Mouse (Mus musculus) kidney, embryonic 15.5 days (tissue): ENCODE results near the gene Kalrn. TPM values are rescaled to one million over a fixed set of nuclear protein-coding genes. Genes with fewer than 3 reads are reported as not detected.

Source experiments
- ATAC-seq: fragments of 200-750 bp; cut with Nextera tagmentation; replicated peaks from 2 replicates; pipeline ENCODE4 v1.8.0; 2017; ENCODE audit warnings: moderate TSS enrichment; ENCODE audit not compliant: low FRiP score
- H3K27ac ChIP-seq: fragments of 300-500 bp; sonication (generic); 2 replicates; pipeline ENCODE4 v1.5.1; 2015; ENCODE audit warnings: mild to moderate bottlenecking, inconsistent platforms
- H3K27me3 ChIP-seq: fragments of 300-500 bp; sonication (generic); 2 replicates; pipeline ENCODE4 v1.6.1; 2015; ENCODE audit warnings: inconsistent platforms
- H3K36me3 ChIP-seq: fragments of 300-500 bp; sonication (generic); 2 replicates; pipeline ENCODE4 v1.6.1; 2015; ENCODE audit warnings: inconsistent platforms
- H3K4me1 ChIP-seq: fragments of 300-500 bp; sonication (generic); 2 replicates; pipeline ENCODE4 v1.6.1; 2015; ENCODE audit warnings: inconsistent platforms
- H3K4me2 ChIP-seq: fragments of 300-500 bp; sonication (generic); 2 replicates; pipeline ENCODE4 v1.6.1; 2015; ENCODE audit warnings: moderate library complexity, mild to moderate bottlenecking, inconsistent platforms
- H3K4me3 ChIP-seq: fragments of 300-500 bp; sonication (generic); replicated peaks from 2 replicates; pipeline ENCODE4 v1.5.1; 2015; ENCODE audit warnings: mild to moderate bottlenecking, inconsistent platforms
- H3K9ac ChIP-seq: fragments of 300-500 bp; sonication (generic); 2 replicates; pipeline ENCODE4 v1.6.1; 2015; ENCODE audit warnings: mild to moderate bottlenecking, inconsistent platforms
- H3K9me3 ChIP-seq: fragments of 300-500 bp; sonication (generic); replicated peaks from 2 replicates; pipeline ENCODE4 v1.6.1; 2016; ENCODE audit warnings: inconsistent platforms
- WGBS: fragments of 180-500 bp; shearing (Covaris S2); methylation state at CpG from one replicate; pipeline ENCODE4 v1.1.7; 2015; ENCODE audit warnings: mixed read lengths; 5-methylcytosine and 5-hydroxymethylcytosine counted together
- polyA plus RNA-seq: library from polyadenylated mRNA; unstranded; fragments of >200 nt; fragmentation: Nextera tagmentation; extraction: Ambion mirVana; gene quantifications from 2 replicates; pipeline ENCODE4 v1.2.1, GENCODE M21; 2015

The Kalrn gene
- polyA plus RNA-seq, 1 experiment from 2014 or later, result 15.8 TPM

DNA sequence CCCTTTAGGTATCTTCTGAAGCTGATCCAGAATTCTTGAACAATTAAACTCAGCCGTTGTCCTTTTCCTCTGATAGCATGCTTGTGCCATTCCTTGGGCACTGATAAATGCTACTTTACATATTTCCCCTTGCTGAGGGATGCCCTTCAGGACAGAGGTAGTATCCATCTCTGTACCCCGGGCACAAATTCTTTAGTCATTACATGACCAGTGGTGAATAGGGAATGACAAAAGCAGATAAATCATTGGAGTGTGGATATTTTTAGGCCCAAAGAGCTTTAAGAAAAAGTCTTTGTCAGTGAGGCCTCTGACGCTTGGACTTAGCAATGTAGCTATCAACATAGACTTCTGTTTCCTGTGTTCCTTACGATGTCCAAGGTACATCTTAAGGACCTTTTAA lies 507.0 kb downstream of the Kalrn start:
- whole genome bisulfite sequencing, result 85% methylated on average over 4 of the region's 4 CpGs
- H3K4me2 ChIP-seq, result no peak overlapping the region
- H3K27ac ChIP-seq, result no peak overlapping the region
- no peaks in the 10 kb centered on the region for H3K4me1 ChIP-seq
- ATAC-seq, result no peak
- no peaks in the 10 kb centered on the region for H3K27me3 ChIP-seq
- H3K9ac ChIP-seq, result no peak overlapping the region
- no peak overlapping the region for H3K4me3 ChIP-seq
- H3K9me3 ChIP-seq, result no peaks in the 10 kb centered on the region
- H3K36me3 ChIP-seq, result no peaks in the 10 kb centered on the region

DNA sequence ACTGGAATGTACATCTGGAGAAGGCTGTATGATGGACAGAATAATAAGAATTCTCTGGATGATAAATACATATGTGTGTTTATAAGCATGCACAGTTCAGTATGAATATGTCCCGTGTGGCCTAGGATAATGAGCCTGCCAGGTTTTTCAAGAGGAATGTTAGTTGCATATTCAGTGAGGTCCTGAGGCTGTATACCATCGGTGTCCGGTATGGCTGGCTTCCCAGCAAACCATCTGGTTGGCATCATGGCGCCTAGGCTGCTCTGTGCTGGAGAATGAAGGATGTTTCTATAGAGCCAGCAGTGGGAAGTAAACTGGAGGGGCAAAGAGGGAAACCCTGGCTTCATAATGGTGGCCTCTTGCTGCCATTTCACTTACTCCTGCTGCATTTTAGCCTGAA lies 510.0 kb downstream of the Kalrn start:
- Histone ChIP-seq H3K36me3 (no peaks in the 10 kb centered on the region), H3K9me3 (no peaks in the 10 kb centered on the region), H3K27me3 (no peaks in the 10 kb centered on the region), H3K27ac (no peak overlapping the region), H3K9ac (no peak overlapping the region), H3K4me1 (peaks cover 6% of the 10 kb centered on the region), H3K4me3 (no peak overlapping the region), H3K4me2 (no peak overlapping the region)
- no peak for ATAC-seq
- 81% methylated on average over 4 of the region's 4 CpGs for WGBS

DNA sequence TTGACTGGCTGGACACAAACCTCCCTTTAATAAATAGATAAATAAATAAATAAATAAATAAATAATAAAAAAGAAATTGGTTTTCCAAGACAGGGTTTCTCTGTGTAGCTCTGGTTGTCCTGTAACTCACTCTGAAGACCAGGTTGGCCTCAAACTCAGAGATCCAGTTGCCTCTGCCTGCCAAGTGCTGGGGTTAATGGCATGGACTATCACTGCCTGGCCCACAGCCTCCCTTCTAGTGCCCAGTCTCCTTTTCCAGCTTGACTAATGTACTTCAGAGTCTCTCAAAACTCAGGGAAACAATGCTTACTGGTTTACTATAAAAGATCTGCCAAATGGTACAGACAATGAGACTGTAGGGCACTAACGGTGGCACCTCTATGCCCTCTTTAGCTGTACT lies 511.7 kb downstream of the Kalrn start:
- H3K27ac ChIP-seq, result no peak overlapping the region
- no peak overlapping the region for H3K4me2 ChIP-seq
- H3K4me1 ChIP-seq, result peaks cover 18% of the 10 kb centered on the region
- H3K4me3 ChIP-seq, result no peak overlapping the region
- H3K36me3 ChIP-seq, result no peaks in the 10 kb centered on the region
- no peak for ATAC-seq
- H3K27me3 ChIP-seq, result no peaks in the 10 kb centered on the region
- no peak overlapping the region for H3K9ac ChIP-seq
- WGBS, result 89% methylated on average over 1 of the region's 1 CpGs
- H3K9me3 ChIP-seq, result no peaks in the 10 kb centered on the region

DNA sequence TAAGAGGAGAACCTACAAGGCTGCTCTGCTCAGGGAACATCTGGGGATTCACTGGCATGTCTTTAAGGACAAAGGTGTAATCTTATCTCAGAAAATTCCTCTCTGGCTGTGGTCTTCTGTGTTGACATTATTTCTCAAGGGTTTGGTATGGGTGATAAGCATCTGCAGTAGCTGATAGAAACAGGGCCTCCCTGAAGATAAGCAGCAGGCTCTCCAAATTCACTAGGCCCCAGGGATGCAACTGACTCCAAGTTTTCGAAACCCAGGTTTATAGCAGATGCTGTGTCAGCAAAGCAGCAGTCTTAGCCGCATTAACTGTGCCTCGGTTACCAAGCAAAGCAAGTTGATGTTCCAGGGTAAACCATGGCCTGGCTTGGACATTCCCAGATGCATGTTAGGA lies 514.7 kb downstream of the Kalrn start:
- Histone ChIP-seq H3K4me3 (no peak overlapping the region), H3K9me3 (no peaks in the 10 kb centered on the region), H3K4me2 (no peak overlapping the region), H3K27ac (0 out of 2 replicates have a peak overlapping the region, but pooled peaks have one; percentile 7), H3K4me1 (peaks cover 21% of the 10 kb centered on the region), H3K27me3 (no peaks in the 10 kb centered on the region), H3K9ac (no peak overlapping the region), H3K36me3 (peaks cover 4% of the 10 kb centered on the region; the same call in 1 of the 2 replicates)
- no peak for ATAC-seq
- 47% methylated on average over 3 of the region's 3 CpGs for WGBS

DNA sequence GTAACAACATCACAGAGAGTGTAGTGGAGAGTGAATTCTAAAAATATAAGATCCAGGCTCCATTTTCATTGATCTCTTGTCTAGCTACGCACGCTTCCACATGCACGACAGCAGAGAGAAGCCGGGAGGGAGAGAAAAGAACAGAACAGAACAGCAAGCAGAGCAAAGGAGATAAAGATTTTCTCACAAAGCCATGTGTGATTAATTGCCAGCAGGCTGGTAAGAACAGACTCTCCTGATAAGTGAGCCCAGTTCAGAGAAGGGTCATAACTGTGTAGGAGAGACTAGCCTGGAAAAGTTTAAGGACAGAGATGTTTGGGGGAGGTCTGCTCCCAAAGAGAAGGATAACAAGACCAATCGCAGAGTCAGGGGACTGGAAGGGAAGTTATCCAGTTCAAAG lies 515.9 kb downstream of the Kalrn start:
- no peaks in the 10 kb centered on the region for H3K27me3 ChIP-seq
- no peak for ATAC-seq
- peaks cover 21% of the 10 kb centered on the region for H3K4me1 ChIP-seq
- WGBS, result 59% methylated on average over 5 of the region's 5 CpGs
- H3K4me2 ChIP-seq, result no peak overlapping the region
- no peak overlapping the region for H3K4me3 ChIP-seq
- no peak overlapping the region for H3K27ac ChIP-seq
- H3K9ac ChIP-seq, result no peak overlapping the region
- peaks cover 15% of the 10 kb centered on the region for H3K36me3 ChIP-seq
- H3K9me3 ChIP-seq, result no peaks in the 10 kb centered on the region

DNA sequence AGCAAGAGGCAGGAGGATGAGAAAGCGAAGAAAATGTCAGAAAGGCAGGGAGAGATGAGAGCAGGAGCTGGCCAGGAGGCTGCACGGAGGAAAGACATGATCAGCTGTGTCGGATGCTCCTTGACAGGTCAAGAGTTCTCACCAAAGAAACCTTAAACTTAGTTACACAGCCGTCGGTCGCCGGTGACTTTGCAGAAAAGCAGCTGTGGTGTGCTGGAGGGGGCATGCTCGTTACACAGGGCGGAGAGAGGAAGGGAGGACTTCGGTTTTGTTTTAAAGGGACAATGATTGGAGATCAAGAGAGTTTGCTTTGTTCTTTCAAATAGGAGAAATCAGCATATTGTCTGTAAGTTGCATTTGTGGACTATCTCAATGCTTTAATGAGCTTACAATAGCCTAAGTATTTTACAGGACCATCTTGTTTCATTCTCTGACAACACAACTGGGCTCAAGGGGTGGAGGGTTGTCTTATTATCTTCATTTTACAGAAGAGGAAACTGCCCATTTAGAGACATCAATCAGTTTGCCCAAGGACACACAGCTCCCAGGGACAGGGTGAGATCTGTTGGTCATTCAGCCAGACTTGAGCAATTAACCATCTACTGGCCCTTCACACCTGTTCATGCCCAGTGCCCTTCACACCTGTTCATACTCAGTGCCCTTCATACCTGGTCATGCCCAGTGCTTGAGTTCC lies 516.8 kb downstream of the Kalrn start:
- Histone ChIP-seq H3K27me3 (no peaks in the 10 kb centered on the region), H3K4me2 (no peak overlapping the region), H3K9ac (no peak overlapping the region), H3K36me3 (peaks cover 15% of the 10 kb centered on the region), H3K4me3 (no peak overlapping the region), H3K9me3 (no peaks in the 10 kb centered on the region), H3K27ac (no peak overlapping the region), H3K4me1 (peaks cover 21% of the 10 kb centered on the region)
- WGBS, result 35% methylated on average over 10 of the region's 10 CpGs
- no peak for ATAC-seq

DNA sequence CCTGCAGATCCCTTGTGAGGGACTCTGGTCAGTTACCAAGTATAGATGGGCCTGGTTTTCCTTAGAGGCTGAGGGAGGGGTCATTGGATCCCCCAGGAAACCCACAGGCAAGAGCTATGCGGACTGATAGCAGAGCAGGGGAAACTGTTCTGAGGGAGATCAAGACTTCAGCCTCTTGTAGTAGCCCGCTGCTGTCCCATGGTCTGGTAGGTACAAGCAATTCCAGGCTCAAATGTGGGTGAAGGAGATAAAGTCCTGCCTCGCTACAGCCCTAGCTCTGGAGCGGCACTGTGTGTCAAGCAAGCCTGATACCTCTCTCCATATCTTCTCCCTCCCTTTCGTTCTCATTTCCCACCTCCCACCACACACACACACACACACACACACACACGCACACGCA lies 523.2 kb downstream of the Kalrn start:
- WGBS, result 84% methylated on average over 7 of the region's 7 CpGs
- Histone ChIP-seq H3K9ac (no peak overlapping the region), H3K4me1 (no peaks in the 10 kb centered on the region), H3K4me3 (no peak overlapping the region), H3K36me3 (peaks cover 15% of the 10 kb centered on the region), H3K27ac (no peak overlapping the region), H3K4me2 (no peak overlapping the region), H3K27me3 (no peaks in the 10 kb centered on the region), H3K9me3 (no peaks in the 10 kb centered on the region)
- ATAC-seq, result no peak

DNA sequence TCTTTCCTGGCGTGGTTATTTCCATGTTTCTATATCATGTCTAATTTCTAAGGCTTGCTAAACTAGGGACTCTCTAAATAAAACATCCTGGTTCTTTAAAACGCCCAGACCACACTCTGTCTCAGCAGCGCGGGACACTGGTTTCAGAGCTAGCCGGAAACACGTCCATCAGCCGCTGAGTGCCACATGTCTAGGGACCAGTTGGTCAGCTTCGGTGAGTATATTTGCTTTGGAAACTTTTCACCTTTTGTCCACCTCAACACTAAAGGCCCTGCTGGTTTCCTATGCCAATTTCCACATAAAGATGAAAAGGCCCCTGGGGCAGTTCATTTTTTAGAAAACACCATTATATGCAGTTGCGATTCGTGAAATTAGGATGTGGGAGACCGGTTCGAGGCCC lies 524.0 kb downstream of the Kalrn start:
- no peaks in the 10 kb centered on the region for H3K9me3 ChIP-seq
- no peak overlapping the region for H3K9ac ChIP-seq
- peaks cover 15% of the 10 kb centered on the region for H3K36me3 ChIP-seq
- H3K4me3 ChIP-seq, result no peak overlapping the region
- H3K27me3 ChIP-seq, result no peaks in the 10 kb centered on the region
- H3K27ac ChIP-seq, result no peak overlapping the region
- H3K4me1 ChIP-seq, result no peaks in the 10 kb centered on the region
- no peak for ATAC-seq
- WGBS, result 83% methylated on average over 12 of the region's 12 CpGs
- no peak overlapping the region for H3K4me2 ChIP-seq

DNA sequence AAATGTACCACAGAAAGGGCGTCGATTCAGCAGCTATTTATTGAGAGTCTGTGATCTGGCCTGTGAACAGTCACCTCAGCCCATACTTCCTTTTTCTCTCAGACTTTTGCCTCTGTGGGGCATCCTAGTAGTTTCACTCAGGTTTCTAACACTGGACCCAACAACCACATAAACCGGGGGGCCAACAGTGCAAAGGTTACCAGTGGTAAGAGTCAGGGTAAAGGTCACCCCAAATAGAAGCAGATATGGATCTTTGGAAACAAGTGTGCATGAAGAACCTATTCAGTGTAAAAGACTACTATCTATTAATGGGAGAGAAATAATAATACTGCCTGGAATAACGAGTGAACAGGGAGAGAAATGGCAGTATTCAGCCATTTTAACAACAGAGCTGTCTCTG lies 525.1 kb downstream of the Kalrn start:
- WGBS, result 89% methylated on average over 4 of the region's 4 CpGs
- no peaks in the 10 kb centered on the region for H3K4me1 ChIP-seq

DNA sequence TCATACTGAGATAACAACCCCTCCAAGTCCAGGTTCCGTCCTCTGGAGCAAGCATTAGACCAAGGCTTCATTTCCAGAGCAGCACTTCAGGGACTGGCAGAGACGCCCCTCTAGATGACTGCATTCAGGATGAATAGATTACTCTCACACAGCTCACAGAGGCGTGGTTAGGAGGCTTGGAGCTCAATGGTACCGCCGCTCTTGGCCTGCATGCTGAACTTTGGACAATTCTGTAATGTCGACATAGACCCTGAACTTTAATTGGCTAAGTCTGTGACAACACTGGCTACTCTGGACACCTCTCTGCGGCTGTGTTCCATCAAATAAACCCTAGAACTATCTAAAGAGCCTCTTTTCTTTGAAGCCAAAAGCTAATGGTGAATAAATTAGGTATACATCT lies 525.8 kb downstream of the Kalrn start:
- ATAC-seq, result no peak
- Histone ChIP-seq H3K9ac (no peak overlapping the region), H3K9me3 (no peaks in the 10 kb centered on the region), H3K27me3 (no peaks in the 10 kb centered on the region), H3K27ac (no peak overlapping the region), H3K4me1 (no peaks in the 10 kb centered on the region), H3K4me2 (no peak overlapping the region), H3K4me3 (no peak overlapping the region), H3K36me3 (no peaks in the 10 kb centered on the region)
- WGBS, result 82% methylated on average over 7 of the region's 7 CpGs

More for the DNA sequence above, 525.1 kb downstream of the Kalrn start:
- no peak for ATAC-seq
- H3K9me3 ChIP-seq, result no peaks in the 10 kb centered on the region
- peaks cover 7% of the 10 kb centered on the region for H3K36me3 ChIP-seq
- no peak overlapping the region for H3K4me2 ChIP-seq
- no peak overlapping the region for H3K27ac ChIP-seq
- H3K9ac ChIP-seq, result no peak overlapping the region
- no peaks in the 10 kb centered on the region for H3K27me3 ChIP-seq
- H3K4me3 ChIP-seq, result no peak overlapping the region

DNA sequence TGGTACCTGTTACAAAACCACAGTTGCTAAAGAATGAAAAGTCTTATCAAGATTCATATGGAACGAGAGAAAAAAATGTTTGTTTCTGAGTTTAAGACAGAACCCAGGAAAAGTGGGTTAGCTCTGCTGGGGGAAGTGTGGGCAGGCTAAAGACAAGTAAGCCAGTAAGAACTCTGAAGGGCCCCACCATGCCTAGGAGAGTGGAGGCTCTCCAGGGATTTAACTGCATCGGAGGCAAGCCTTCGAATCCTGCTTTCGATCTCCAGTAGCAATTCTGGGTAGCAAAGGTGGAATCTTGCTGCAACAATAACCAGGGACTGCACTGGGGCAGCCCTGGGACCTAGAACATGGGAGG lies 526.3 kb downstream of the Kalrn start:
- 92% methylated on average over 4 of the region's 4 CpGs for WGBS
- no peak for ATAC-seq
- Histone ChIP-seq H3K36me3 (no peaks in the 10 kb centered on the region), H3K27ac (no peak overlapping the region), H3K9me3 (no peaks in the 10 kb centered on the region), H3K4me2 (no peak overlapping the region), H3K4me1 (no peaks in the 10 kb centered on the region), H3K27me3 (no peaks in the 10 kb centered on the region), H3K4me3 (no peak overlapping the region), H3K9ac (no peak overlapping the region)

DNA sequence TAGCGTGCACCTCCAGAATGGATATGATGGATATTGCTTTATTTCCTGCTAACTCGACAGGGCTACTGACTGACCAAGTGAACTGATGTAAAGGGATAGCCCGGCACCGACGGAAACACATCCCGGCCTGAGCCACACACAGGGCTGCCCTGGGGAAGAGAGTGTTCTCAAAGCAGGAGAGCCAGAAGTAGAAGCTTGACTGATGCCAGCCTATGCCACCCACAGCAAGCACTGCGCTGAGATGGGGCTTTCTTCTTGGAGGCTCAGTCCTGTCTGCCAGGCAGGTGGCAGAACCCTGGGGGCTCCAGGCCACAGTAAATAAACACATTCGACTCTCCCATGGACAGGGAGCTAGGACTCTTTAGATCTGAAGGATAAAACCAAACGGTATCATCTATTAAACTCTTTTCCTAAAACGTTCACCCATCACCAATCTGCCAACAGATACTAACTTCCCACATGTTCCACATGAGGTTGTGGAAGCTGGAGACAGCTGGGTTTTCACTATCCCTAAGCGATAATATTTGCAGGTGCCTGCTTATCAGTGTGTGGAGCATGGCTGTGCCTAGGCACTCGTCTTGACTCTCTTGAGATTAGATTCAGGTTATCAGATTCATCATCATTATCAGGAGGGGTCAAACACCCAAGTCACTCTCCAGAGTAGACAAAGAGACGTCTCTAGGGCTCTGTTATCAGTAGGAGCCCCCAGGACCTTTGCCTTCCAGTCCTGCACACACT lies 526.9 kb downstream of the Kalrn start:
- no peak overlapping the region for H3K9ac ChIP-seq
- no peak overlapping the region for H3K4me3 ChIP-seq
- H3K27ac ChIP-seq, result no peak overlapping the region
- H3K9me3 ChIP-seq, result no peaks in the 10 kb centered on the region
- 79% methylated on average over 13 of the region's 13 CpGs for WGBS
- no peaks in the 10 kb centered on the region for H3K36me3 ChIP-seq
- H3K27me3 ChIP-seq, result no peaks in the 10 kb centered on the region
- no peak overlapping the region for H3K4me2 ChIP-seq
- H3K4me1 ChIP-seq, result no peaks in the 10 kb centered on the region
- no peak for ATAC-seq
